ENCODE assay signal across 9 mouse cellular contexts in genomic region chr12:72407146-72407545, GRCm38 (mm10). TPM values are rescaled to one million over a fixed set of nuclear protein-coding genes. Genes with fewer than 3 reads are reported as not detected.
DNase-seq lines count a peak whose midpoint lies in the region; ATAC-seq and TF ChIP-seq lines count a peak whose summit lies in the region.
"Had no signal": no experiment of that assay in that cellular context is flagged by ENCODE, and none has a peak within 500 bp of the region (broad histone marks: within the 10 kb centered on the region; RNA-seq: fewer than 3 reads in every experiment).

No protein-coding gene starts in this region.

- H3K4me1 ChIP-seq in hindbrain, embryonic 12.5 days, result peaks cover 17% of the 10 kb centered on the region
- H3K4me1 ChIP-seq in limb, embryonic 14.5 days (ENCODE audit: control insufficient read depth, insufficient read depth, low read length), result peaks cover 5% of the 10 kb centered on the region; the same call in 1 of the 2 replicates

- peak overlapping the region; percentile 81 for H3K9ac ChIP-seq in hindbrain, embryonic 12.5 days
- no peak overlapping the region for H3K9ac ChIP-seq in limb, embryonic 14.5 days (ENCODE audit: low read depth, low read length, severe bottlenecking)

- H3K27ac ChIP-seq in hindbrain, embryonic 12.5 days, result 0 out of 2 replicates have a peak overlapping the region, but pooled peaks have one; percentile 12
- no peak overlapping the region for H3K27ac ChIP-seq in limb, embryonic 14.5 days (replicated peaks; ENCODE audit: low read depth, low read length)

- peak; percentile 87 for DNase-seq in heart, adult 11 months
- no peak for DNase-seq in heart, postnatal 36 days
- DNase-seq in cerebellum, adult 9-10 months, result peak; percentile 75
- no peak for DNase-seq in limb, embryonic 14.5 days (ENCODE audit: low spot score)
- DNase-seq in right cerebral cortex, adult 2 months (ENCODE audit: low spot score in 2 of 2), result peak; percentile 50 to 58
- DNase-seq in kidney, postnatal 10 days, result no peak

- intact Hi-C loops in heart, postnatal 36 days (cut with DNase I), result no loop called here

- peak overlapping the region; percentile 90 for H3K4me2 ChIP-seq in hindbrain, embryonic 12.5 days (replicated peaks)
- H3K4me2 ChIP-seq in limb, embryonic 14.5 days (replicated peaks; ENCODE audit: low read depth, low read length, severe bottlenecking), result peak overlapping the region; percentile 99; the same call in 1 of the 2 replicates

- no peak for ATAC-seq in hindbrain, embryonic 12.5 days (ENCODE audit: low FRiP score)
- no peak for ATAC-seq in limb, embryonic 14.5 days (ENCODE audit: low FRiP score, low read depth)
- no peak for ATAC-seq in monocyte, adult 5-6 weeks (replicated peaks; ENCODE audit: insufficient number of reproducible peaks, low FRiP score, low TSS enrichment, poor library complexity, severe bottlenecking)

- 6% methylated on average over 11 of the region's 11 CpGs for WGBS in hindbrain, embryonic 12.5 days
- 10% methylated on average over 11 of the region's 11 CpGs for WGBS in limb, embryonic 14.5 days

- H3K27me3 ChIP-seq in hindbrain, embryonic 12.5 days, result peaks cover 5% of the 10 kb centered on the region; the same call in 1 of the 2 replicates
- H3K27me3 ChIP-seq in limb, embryonic 14.5 days (ENCODE audit: control insufficient read depth, insufficient read depth, low read length), result peaks cover 28% of the 10 kb centered on the region

- H3K36me3 ChIP-seq in hindbrain, embryonic 12.5 days, result no peaks in the 10 kb centered on the region
- no peaks in the 10 kb centered on the region for H3K36me3 ChIP-seq in limb, embryonic 14.5 days (ENCODE audit: control insufficient read depth, insufficient read depth, low read length)

- TF ChIP-seq POLR2A in limb, embryonic 14.5 days (IDR thresholded peaks at IDR 0.05; ENCODE audit: borderline replicate concordance, extremely low read depth, insufficient read depth, insufficient read length), result no peak

- H3K4me3 ChIP-seq in hindbrain, embryonic 12.5 days, result peak overlapping the region; percentile 83
- no peak overlapping the region for H3K4me3 ChIP-seq in limb, embryonic 14.5 days (replicated peaks; ENCODE audit: low read length)

- no peaks in the 10 kb centered on the region for H3K9me3 ChIP-seq in hindbrain, embryonic 12.5 days (replicated peaks)
- no peaks in the 10 kb centered on the region for H3K9me3 ChIP-seq in limb, embryonic 14.5 days (ENCODE audit: control insufficient read depth, low read length)

RNA-seq across cellular contexts. Expression of gene Rtn1, which starts 1.7 kb away (rescaled TPM):
- total RNA-seq in heart, postnatal 36 days (2021), result 1 to 10 TPM; 3.5 to 4.6 TPM
- polyA plus RNA-seq in hindbrain, embryonic 12.5 days (2016; fragmentation: Nextera tagmentation; extraction: Ambion mirVana), result 892 and 927 TPM in 2 replicates
- 4.7 and 5.9 TPM in 2 replicates for polyA plus RNA-seq in limb, embryonic 14.5 days (2012; rRNA removed)
- polyA plus RNA-seq in limb, embryonic 14.5 days (2014; fragmentation: Nextera tagmentation; extraction: Ambion mirVana), result 2.4 and 4.3 TPM in 2 replicates
- total RNA-seq in monocyte, adult 5-6 weeks (2017), result 3.9 to 4.4 TPM (median 4.3 TPM) in 3 replicates

RNA-seq across cellular contexts. Expression of gene Lrrc9, which starts 34.5 kb away (rescaled TPM):
- total RNA-seq in heart, postnatal 36 days (2021), result under 1 TPM; 0.19 to 0.28 TPM
- polyA plus RNA-seq in hindbrain, embryonic 12.5 days (2016; fragmentation: Nextera tagmentation; extraction: Ambion mirVana), result 2.7 and 3.2 TPM in 2 replicates
- 0.17 and 0.30 TPM in 2 replicates for polyA plus RNA-seq in limb, embryonic 14.5 days (2012; rRNA removed)
- 0.10 and 0.40 TPM in 2 replicates for polyA plus RNA-seq in limb, embryonic 14.5 days (2014; fragmentation: Nextera tagmentation; extraction: Ambion mirVana)
- 0.29 to 0.49 TPM in 2 of 3 replicates, not detected in the other for total RNA-seq in monocyte, adult 5-6 weeks (2017)
- total RNA-seq: neutrophil, adult 5-6 weeks had no signal

Comparison
In these comparisons a context has a peak if more than half of its experiments do, and no peak if none do; other contexts are left out.
1. DNase-seq: peak in heart, adult 11 months (single experiment), cerebellum, adult 9-10 months (single experiment) and right cerebral cortex, adult 2 months (2 of 2); none in heart, postnatal 36 days (0 of 2), limb, embryonic 14.5 days (single experiment) and kidney, postnatal 10 days (single experiment).